Mouse (Mus musculus) C2C12 (cell line): ENCODE results near the gene Sgk1. TPM values are rescaled to one million over a fixed set of nuclear protein-coding genes. Genes with fewer than 3 reads are reported as not detected.
"Not testable (repeated sequence)": the region's sequence is repeated elsewhere in the genome, so short reads cannot be mapped to it uniquely, and the experiment has no call there.

Experiments
- H3K27me3 ChIP-seq: one replicate; pipeline ENCODE4 v1.6.1; 2011; ENCODE audit not compliant: control insufficient read depth, insufficient read depth, insufficient read length
- H3K36me3 ChIP-seq: one replicate; pipeline ENCODE4 v1.6.1; 2011; ENCODE audit not compliant: control insufficient read depth, insufficient read depth
- H3K4me3 ChIP-seq: one replicate; pipeline ENCODE4 v1.5.1; 2011; ENCODE audit warnings: mild to moderate bottlenecking, control low read depth; ENCODE audit not compliant: poor library complexity, insufficient read depth, severe bottlenecking
- H3K79me2 ChIP-seq: one replicate; pipeline ENCODE4 v1.6.1; 2011; ENCODE audit not compliant: control insufficient read depth, insufficient read depth
- H3K79me3 ChIP-seq: one replicate; pipeline ENCODE4 v1.6.1; 2011; ENCODE audit warnings: low read depth, control low read depth
- H3ac ChIP-seq: one replicate; pipeline ENCODE3; 2011; ENCODE audit warnings: low read depth; ENCODE audit not compliant: control insufficient read depth, insufficient read length
- CEBPB ChIP-seq: IDR thresholded peaks from one replicate; pipeline ENCODE4 v1.6.1; 2011; ENCODE audit warnings: low read depth, mild to moderate bottlenecking, control low read depth, moderate library complexity
- CTCF ChIP-seq: IDR thresholded peaks from one replicate; pipeline ENCODE4 v1.5.1; 2011; ENCODE audit not compliant: control insufficient read depth, insufficient read depth, insufficient read length
- FOSL1 ChIP-seq: IDR thresholded peaks from one replicate; pipeline ENCODE4 v1.8.0; 2011; ENCODE audit warnings: mild to moderate bottlenecking, low read length; ENCODE audit not compliant: poor library complexity, insufficient read depth, severe bottlenecking
- MAX ChIP-seq: IDR thresholded peaks from one replicate; pipeline ENCODE4 v1.6.1; 2011; ENCODE audit warnings: mild to moderate bottlenecking, control low read depth
- MYOD1 ChIP-seq: IDR thresholded peaks from one replicate; pipeline ENCODE4 v1.6.1; 2011; ENCODE audit warnings: low read depth; ENCODE audit not compliant: control insufficient read depth, insufficient read length
- MYOG ChIP-seq: IDR thresholded peaks from one replicate; pipeline ENCODE4 v1.6.1; 2011; ENCODE audit not compliant: control insufficient read depth, insufficient read length; ENCODE audit errors: extremely low read depth
- USF1 ChIP-seq: IDR thresholded peaks from one replicate; pipeline ENCODE4 v1.6.1; 2011; ENCODE audit warnings: low read depth, mild to moderate bottlenecking, control low read depth, moderate library complexity
- polyA plus RNA-seq: library from polyadenylated mRNA; unstranded; fragments of >200 nt; fragmentation: generic; extraction: Trizol; gene quantifications from one replicate; pipeline ENCODE4 v1.2.1, GENCODE M21; 2012; ENCODE audit warnings: missing spikeins

The Sgk1 gene
- polyA plus RNA-seq, 1 experiment, result 35.1 TPM

DNA sequence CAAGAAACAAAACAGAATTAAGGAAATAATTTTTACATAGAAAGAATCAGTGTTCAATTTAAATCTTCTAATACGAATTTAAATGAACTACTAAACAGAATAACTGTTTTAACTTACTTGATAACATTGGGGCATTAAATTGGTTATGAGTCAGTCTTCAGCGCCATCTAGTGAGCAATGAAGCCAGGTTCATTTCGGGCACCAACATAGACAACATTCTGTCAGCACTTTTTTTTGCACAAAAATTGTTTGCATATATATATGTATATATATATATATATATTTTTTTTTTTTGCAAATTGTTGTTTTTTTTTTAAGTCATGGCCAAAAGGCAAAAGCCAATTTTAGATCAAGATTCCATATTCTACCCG is 125.8 kb downstream of the Sgk1 start:
- Histone ChIP-seq H3K79me3 (no peaks in the 10 kb centered on the region), H3ac (no peak overlapping the region), H3K36me3 (no peaks in the 10 kb centered on the region), H3K79me2 (no peaks in the 10 kb centered on the region), H3K27me3 (no peaks in the 10 kb centered on the region), H3K4me3 (no peak overlapping the region)
- peak; percentile 31 for TF ChIP-seq CTCF
- TF ChIP-seq MYOG, result no peak

- H3K79me3 ChIP-seq, result no peaks in the 10 kb centered on the region
- H3K36me3 ChIP-seq, result no peaks in the 10 kb centered on the region
- no peak overlapping the region for H3K4me3 ChIP-seq
- TF ChIP-seq MYOG (no peak), CTCF (peak; percentile 67), MYOD1 (no peak), USF1 (no peak)
- H3ac ChIP-seq, result no peak overlapping the region
- H3K27me3 ChIP-seq, result no peaks in the 10 kb centered on the region
- no peaks in the 10 kb centered on the region for H3K79me2 ChIP-seq
Observed at GRCm38 (mm10) chr10:22010088-22010818, 128.3 kb downstream of the Sgk1 start.

- no peaks in the 10 kb centered on the region for H3K27me3 ChIP-seq
- H3K79me3 ChIP-seq, result no peaks in the 10 kb centered on the region
- H3ac ChIP-seq, result no peak overlapping the region
- H3K36me3 ChIP-seq, result no peaks in the 10 kb centered on the region
- H3K79me2 ChIP-seq, result no peaks in the 10 kb centered on the region
- TF ChIP-seq CTCF, result no peak
- no peak overlapping the region for H3K4me3 ChIP-seq
Observed at GRCm38 (mm10) chr10:22017469-22018159, 135.6 kb downstream of the Sgk1 start.

GRCm38 (mm10) chr10:22018618-22019017 is 136.6 kb downstream of the Sgk1 start:
- Histone ChIP-seq H3K79me3 (no peaks in the 10 kb centered on the region), H3K27me3 (no peaks in the 10 kb centered on the region), H3K4me3 (no peak overlapping the region), H3K36me3 (no peaks in the 10 kb centered on the region), H3ac (no peak overlapping the region), H3K79me2 (no peaks in the 10 kb centered on the region)
- TF ChIP-seq MYOD1 (no peak), CEBPB (no peak), FOSL1 (no peak), MYOG (no peak), CTCF (no peak), MAX (no peak), USF1 (no peak)

- H3K4me3 ChIP-seq, result no peak overlapping the region
- H3ac ChIP-seq, result no peak overlapping the region
- TF ChIP-seq MAX (no peak), CTCF (no peak), CEBPB (no peak), MYOG (no peak), FOSL1 (no peak), USF1 (no peak), MYOD1 (no peak)
- H3K27me3 ChIP-seq, result peaks cover 5% of the 10 kb centered on the region
- no peaks in the 10 kb centered on the region for H3K79me3 ChIP-seq
- no peaks in the 10 kb centered on the region for H3K79me2 ChIP-seq
- no peaks in the 10 kb centered on the region for H3K36me3 ChIP-seq
Observed at GRCm38 (mm10) chr10:22034303-22034702, 152.3 kb downstream of the Sgk1 start.

- H3K36me3 ChIP-seq, H3K27me3 ChIP-seq, H3K79me2 ChIP-seq, H3ac ChIP-seq, H3K79me3 ChIP-seq, H3K4me3 ChIP-seq: not testable (repeated sequence)
- peak; percentile 27 for TF ChIP-seq CTCF
Observed at GRCm38 (mm10) chr10:22036256-22036655, 154.3 kb downstream of the Sgk1 start.

Other genes with a start within 250 kb of the Sgk1 start
- gene 4930444G20Rik, start 185.9 kb downstream of the Sgk1 start, polyA plus RNA-seq, result not detected